Mouse (Mus musculus) forebrain, postnatal 0 days (tissue): ENCODE data around the gene Olfr1387. TPM values are rescaled to one million over a fixed set of nuclear protein-coding genes. Genes with fewer than 3 reads are reported as not detected.
"Not testable (repeated sequence)": the region's sequence is repeated elsewhere in the genome, so short reads cannot be mapped to it uniquely, and the experiment has no call there.

Experiments
- ATAC-seq: fragments of 200-750 bp; cut with Nextera tagmentation; 2 replicates; pipeline ENCODE4 v1.8.0; 2017; ENCODE audit warnings: mild to moderate bottlenecking, moderate library complexity
- DNase-seq: peaks from one replicate; pipeline ENCODE4 v3.0.0-alpha.2; 2015
- H3K27ac ChIP-seq: fragments of 300-500 bp; sonication (generic); 2 replicates; pipeline ENCODE4 v1.5.1; 2014; ENCODE audit warnings: low read depth, mild to moderate bottlenecking, antibody characterized with exemption, low read length, moderate library complexity, mixed read lengths
- H3K27me3 ChIP-seq: fragments of 300-500 bp; sonication (generic); 2 replicates; pipeline ENCODE4 v1.6.1; 2014; ENCODE audit warnings: mild to moderate bottlenecking, low read length, mixed read lengths; ENCODE audit not compliant: insufficient read depth
- H3K36me3 ChIP-seq: fragments of 300-500 bp; sonication (generic); 2 replicates; pipeline ENCODE4 v1.6.1; 2014; ENCODE audit warnings: mild to moderate bottlenecking, moderate library complexity; ENCODE audit not compliant: insufficient read depth
- H3K4me1 ChIP-seq: fragments of 300-500 bp; sonication (generic); 2 replicates; pipeline ENCODE4 v1.6.1; 2014; ENCODE audit warnings: antibody characterized with exemption; ENCODE audit not compliant: insufficient read depth
- H3K4me2 ChIP-seq: fragments of 300-500 bp; sonication (generic); 2 replicates; pipeline ENCODE4 v1.6.1; 2014; ENCODE audit warnings: low read depth, mild to moderate bottlenecking, moderate library complexity
- H3K4me3 ChIP-seq: fragments of 300-500 bp; sonication (generic); 2 replicates; pipeline ENCODE4 v1.5.1; 2014; ENCODE audit warnings: low read depth, low read length, mixed read lengths
- H3K9ac ChIP-seq: fragments of 300-500 bp; sonication (generic); 2 replicates; pipeline ENCODE4 v1.6.1; 2014; ENCODE audit warnings: mild to moderate bottlenecking
- H3K9me3 ChIP-seq: fragments of 300-500 bp; sonication (generic); 2 replicates; pipeline ENCODE4 v1.6.1; 2016; ENCODE audit warnings: low read length
- CTCF ChIP-seq: sonication (generic); IDR thresholded peaks from 2 replicates; pipeline ENCODE4 v1.5.1; 2016; ENCODE audit warnings: antibody characterized with exemption, control low read depth, low read depth
- WGBS: fragments of 180-500 bp; shearing (Covaris S2); extraction: QIAGEN DNeasy Blood & Tissue Kit; methylation state at CpG from one replicate; pipeline ENCODE4 v1.1.7; 2014; 5-methylcytosine and 5-hydroxymethylcytosine counted together
- polyA plus RNA-seq: library from polyadenylated mRNA; unstranded; fragments of >200 nt; fragmentation: Nextera tagmentation; extraction: Ambion mirVana; gene quantifications from 2 replicates; pipeline ENCODE4 v1.2.1, GENCODE M21; 2015
- total RNA-seq: library from RNA; depleted of rRNA; stranded (reverse); fragments of >200 nt; gene quantifications from 2 replicates; pipeline ENCODE4 v1.2.3, GENCODE M21; 2014; rRNA removed

Gene Olfr1387
- total and polyA plus RNA-seq, 2 experiments from 2014 or later, result not detected

DNA sequence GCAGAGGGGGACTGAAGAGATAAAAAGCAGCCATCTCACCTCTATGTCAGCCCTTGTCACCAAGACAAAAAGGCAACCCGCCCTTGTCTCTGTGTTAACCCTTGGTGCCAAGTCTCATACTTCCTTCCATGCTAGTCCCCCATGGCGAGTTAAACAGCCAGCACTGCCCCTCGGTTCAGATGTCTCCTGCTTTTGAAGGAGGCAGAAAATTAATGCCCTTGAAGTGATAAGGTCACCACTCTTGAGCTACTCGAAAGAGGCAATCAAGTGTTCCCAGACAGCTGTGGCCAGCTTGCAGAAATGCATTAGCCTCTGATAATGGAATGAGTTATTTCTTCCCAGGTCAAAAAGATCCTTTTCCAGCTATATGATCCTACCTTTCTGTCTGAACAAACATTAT, 30.8 kb downstream of the Olfr1387 start:
- H3K27me3 ChIP-seq, result no peaks in the 10 kb centered on the region
- H3K27ac ChIP-seq, result no peak overlapping the region
- H3K36me3 ChIP-seq, result no peaks in the 10 kb centered on the region
- no peak overlapping the region for H3K4me2 ChIP-seq
- DNase-seq (no peak), ATAC-seq (no peak)
- 75% methylated on average over 4 of the region's 4 CpGs for WGBS
- no peak for TF ChIP-seq CTCF
- H3K9me3 ChIP-seq, result no peaks in the 10 kb centered on the region
- H3K9ac ChIP-seq, result no peak overlapping the region
- H3K4me3 ChIP-seq, result no peak overlapping the region
- H3K4me1 ChIP-seq, result no peaks in the 10 kb centered on the region

DNA sequence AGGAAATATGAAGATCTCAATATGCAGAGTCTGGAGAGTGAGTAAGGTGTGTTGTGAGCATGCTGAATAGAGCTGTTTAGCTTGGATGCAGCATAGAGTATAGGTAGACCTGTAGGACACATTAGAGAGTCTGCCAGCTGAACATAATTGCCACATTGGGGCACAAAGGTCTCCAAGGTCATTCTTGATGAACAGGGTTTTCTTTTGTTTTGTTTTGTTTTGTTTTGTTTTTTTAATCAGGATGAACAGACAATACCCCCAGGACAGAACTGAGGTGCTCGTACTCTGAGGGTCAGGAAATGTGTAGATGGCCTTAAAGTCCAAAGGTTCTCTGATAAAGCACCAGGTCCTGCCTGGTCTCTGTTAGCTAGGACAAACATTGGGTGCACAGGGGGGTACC, 33.6 kb downstream of the Olfr1387 start, which contains the start of gene Olfr1385:
TSS of gene Olfr1385 (plus strand) at position 301 of the 400 bp plus-strand sequence.
- not testable (repeated sequence) for H3K36me3 ChIP-seq, H3K4me3 ChIP-seq, H3K27me3 ChIP-seq, H3K4me2 ChIP-seq, H3K27ac ChIP-seq, H3K4me1 ChIP-seq, ATAC-seq, DNase-seq, H3K9me3 ChIP-seq, H3K9ac ChIP-seq
- 56% methylated on average over 1 of the region's 1 CpGs for WGBS

Other genes starting within 250 kb of the Olfr1387 start
- gene Mgat1, start 211.2 kb upstream of the Olfr1387 start, total RNA-seq, result 63.3 and 75.7 TPM in 2 replicates
- 25.3 and 28.1 TPM in 2 replicates for gene Mgat1, start 211.2 kb upstream of the Olfr1387 start, polyA plus RNA-seq
- gene Olfr1393, start 177.0 kb upstream of the Olfr1387 start, total RNA-seq, result 0.08 and 0.48 TPM in 2 replicates
- gene Olfr1393, start 177.0 kb upstream of the Olfr1387 start, polyA plus RNA-seq, result 0.10 TPM in 1 of 2 replicates, not detected in the other
- 0.31 and 0.95 TPM in 2 replicates for gene Olfr1392, start 170.1 kb upstream of the Olfr1387 start, total RNA-seq
- gene Olfr1392, start 170.1 kb upstream of the Olfr1387 start, polyA plus RNA-seq, result 0.12 TPM in 1 of 2 replicates, not detected in the other
- gene Olfr10, start 150.6 kb upstream of the Olfr1387 start, total RNA-seq, result 0.10 TPM in 1 of 2 replicates, not detected in the other
- not detected in 2 replicates for gene Olfr10, start 150.6 kb upstream of the Olfr1387 start, polyA plus RNA-seq
- not detected in 2 replicates for gene Olfr1391, start 132.6 kb upstream of the Olfr1387 start, total RNA-seq
- gene Olfr1391, start 132.6 kb upstream of the Olfr1387 start, polyA plus RNA-seq, result not detected in 2 replicates
- not detected in 2 replicates for gene Olfr1390, start 120.2 kb upstream of the Olfr1387 start, total RNA-seq
- not detected in 2 replicates for gene Olfr1390, start 120.2 kb upstream of the Olfr1387 start, polyA plus RNA-seq
- not detected in 2 replicates for gene Olfr1389, start 32.3 kb upstream of the Olfr1387 start, total RNA-seq
- gene Olfr1389, start 32.3 kb upstream of the Olfr1387 start, polyA plus RNA-seq, result not detected in 2 replicates
- 0.05 TPM in 1 of 2 replicates, not detected in the other for gene Olfr1388, start 18.7 kb upstream of the Olfr1387 start, total RNA-seq
- 0.04 TPM in 1 of 2 replicates, not detected in the other for gene Olfr1388, start 18.7 kb upstream of the Olfr1387 start, polyA plus RNA-seq
- gene Olfr1386, start 9.7 kb downstream of the Olfr1387 start, total RNA-seq, result not detected in 2 replicates
- not detected in 2 replicates for gene Olfr1386, start 9.7 kb downstream of the Olfr1387 start, polyA plus RNA-seq
- gene Olfr1385, start 33.7 kb downstream of the Olfr1387 start, total RNA-seq, result 0.05 TPM in 1 of 2 replicates, not detected in the other
- not detected in 2 replicates for gene Olfr1385, start 33.7 kb downstream of the Olfr1387 start, polyA plus RNA-seq
- gene Olfr1384, start 51.4 kb downstream of the Olfr1387 start, total RNA-seq, result not detected in 2 replicates
- gene Olfr1384, start 51.4 kb downstream of the Olfr1387 start, polyA plus RNA-seq, result not detected in 2 replicates
- gene Olfr1383, start 64.3 kb downstream of the Olfr1387 start, total RNA-seq, result not detected in 2 replicates
- gene Olfr1383, start 64.3 kb downstream of the Olfr1387 start, polyA plus RNA-seq, result not detected in 2 replicates
- not detected in 2 replicates for gene Olfr1382, start 72.9 kb downstream of the Olfr1387 start, total RNA-seq
- gene Olfr1382, start 72.9 kb downstream of the Olfr1387 start, polyA plus RNA-seq, result not detected in 2 replicates
- gene Olfr1381, start 88.1 kb downstream of the Olfr1387 start, total RNA-seq, result not detected in 2 replicates
- gene Olfr1381, start 88.1 kb downstream of the Olfr1387 start, polyA plus RNA-seq, result not detected in 2 replicates
- not detected in 2 replicates for gene Olfr1380, start 101.5 kb downstream of the Olfr1387 start, total RNA-seq
- not detected in 2 replicates for gene Olfr1380, start 101.5 kb downstream of the Olfr1387 start, polyA plus RNA-seq
- 2.2 and 2.9 TPM in 2 replicates for gene Flt4, start 153.9 kb downstream of the Olfr1387 start, total RNA-seq
- gene Flt4, start 153.9 kb downstream of the Olfr1387 start, polyA plus RNA-seq, result 1.0 and 1.1 TPM in 2 replicates
- gene Scgb3a1, start 208.3 kb downstream of the Olfr1387 start, total RNA-seq, result 2.7 TPM in 1 of 2 replicates, not detected in the other
- 0.44 TPM in 1 of 2 replicates, not detected in the other for gene Scgb3a1, start 208.3 kb downstream of the Olfr1387 start, polyA plus RNA-seq